Mouse (Mus musculus): ENCODE measurements around the gene Hecw2. TPM values are rescaled to one million over a fixed set of nuclear protein-coding genes. Genes with fewer than 3 reads are reported as not detected.
A peak's percentile ranks its signal among the peaks of the same experiment; 100 is the strongest.

Gene Hecw2
- polyA plus RNA-seq, 1 experiment from 2014 or later, result 2.8 TPM

- Histone ChIP-seq H3K27me3 (ENCODE audit: control insufficient read depth, insufficient read depth, low read length) (no peaks in the 10 kb centered on the region), H3K36me3 (ENCODE audit: control insufficient read depth, insufficient read depth, low read length) (no peaks in the 10 kb centered on the region), H3K27ac (ENCODE audit: low read length) (no peak overlapping the region), H3K4me3 (replicated peaks; ENCODE audit: low read length) (no peak overlapping the region), H3K9ac (ENCODE audit: low read length) (no peak overlapping the region), H3K4me1 (ENCODE audit: control insufficient read depth, insufficient read depth, low read length) (0 out of 2 replicates have a peak, but pooled peaks cover 3% of the 10 kb centered on the region), H3K9me3 (replicated peaks; ENCODE audit: control insufficient read depth, low read length) (no peaks in the 10 kb centered on the region), H3K4me2 (ENCODE audit: low read depth, low read length) (no peak overlapping the region)
- ATAC-seq (ENCODE audit: insufficient read depth, low FRiP score), result no peak
- 84% methylated on average over 6 of the region's 6 CpGs for WGBS
Observed at GRCm38 (mm10) chr1:54009418-54010064, 185.4 kb downstream of the Hecw2 start.

- Histone ChIP-seq H3K4me3 (replicated peaks; ENCODE audit: low read length) (no peak overlapping the region), H3K27ac (ENCODE audit: low read length) (no peak overlapping the region), H3K4me2 (ENCODE audit: low read depth, low read length) (no peak overlapping the region), H3K36me3 (ENCODE audit: control insufficient read depth, insufficient read depth, low read length) (no peaks in the 10 kb centered on the region), H3K9ac (ENCODE audit: low read length) (no peak overlapping the region), H3K27me3 (ENCODE audit: control insufficient read depth, insufficient read depth, low read length) (no peaks in the 10 kb centered on the region), H3K4me1 (ENCODE audit: control insufficient read depth, insufficient read depth, low read length) (0 out of 2 replicates have a peak, but pooled peaks cover 3% of the 10 kb centered on the region), H3K9me3 (replicated peaks; ENCODE audit: control insufficient read depth, low read length) (no peaks in the 10 kb centered on the region)
- 25% methylated on average over 5 of the region's 5 CpGs for WGBS
- no peak for ATAC-seq (ENCODE audit: insufficient read depth, low FRiP score)
Observed at GRCm38 (mm10) chr1:54005860-54006386, 189.0 kb downstream of the Hecw2 start.

GRCm38 (mm10) chr1:54003288-54003687 lies 191.7 kb downstream of the Hecw2 start:
- Histone ChIP-seq H3K9me3 (replicated peaks; ENCODE audit: control insufficient read depth, low read length) (no peaks in the 10 kb centered on the region), H3K27me3 (ENCODE audit: control insufficient read depth, insufficient read depth, low read length) (no peaks in the 10 kb centered on the region), H3K27ac (ENCODE audit: low read length) (no peak overlapping the region), H3K4me3 (replicated peaks; ENCODE audit: low read length) (no peak overlapping the region), H3K4me2 (ENCODE audit: low read depth, low read length) (no peak overlapping the region), H3K4me1 (ENCODE audit: control insufficient read depth, insufficient read depth, low read length) (no peaks in the 10 kb centered on the region), H3K9ac (ENCODE audit: low read length) (no peak overlapping the region), H3K36me3 (ENCODE audit: control insufficient read depth, insufficient read depth, low read length) (no peaks in the 10 kb centered on the region)
- 59% methylated on average over 3 of the region's 3 CpGs for WGBS
- ATAC-seq (ENCODE audit: insufficient read depth, low FRiP score), result no peak

- Histone ChIP-seq H3K9me3 (replicated peaks; ENCODE audit: control insufficient read depth, low read length) (no peaks in the 10 kb centered on the region), H3K27ac (ENCODE audit: low read length) (no peak overlapping the region), H3K4me1 (ENCODE audit: control insufficient read depth, insufficient read depth, low read length) (no peaks in the 10 kb centered on the region), H3K36me3 (ENCODE audit: control insufficient read depth, insufficient read depth, low read length) (no peaks in the 10 kb centered on the region), H3K9ac (ENCODE audit: low read length) (no peak overlapping the region), H3K4me3 (replicated peaks; ENCODE audit: low read length) (no peak overlapping the region), H3K27me3 (ENCODE audit: control insufficient read depth, insufficient read depth, low read length) (no peaks in the 10 kb centered on the region), H3K4me2 (ENCODE audit: low read depth, low read length) (no peak overlapping the region)
- no peak for ATAC-seq (ENCODE audit: insufficient read depth, low FRiP score)
- 84% methylated on average over 2 of the region's 2 CpGs for WGBS
Observed at GRCm38 (mm10) chr1:54002077-54002476, 192.9 kb downstream of the Hecw2 start.

- H3K9me3 ChIP-seq (replicated peaks; ENCODE audit: control insufficient read depth, low read length), result no peaks in the 10 kb centered on the region
- 96% methylated on average over 1 of the region's 1 CpGs for WGBS
- H3K27me3 ChIP-seq (ENCODE audit: control insufficient read depth, insufficient read depth, low read length), result no peaks in the 10 kb centered on the region
- no peak overlapping the region for H3K4me2 ChIP-seq (ENCODE audit: low read depth, low read length)
- ATAC-seq (ENCODE audit: insufficient read depth, low FRiP score), result no peak
- no peak overlapping the region for H3K9ac ChIP-seq (ENCODE audit: low read length)
- no peaks in the 10 kb centered on the region for H3K4me1 ChIP-seq (ENCODE audit: control insufficient read depth, insufficient read depth, low read length)
- H3K4me3 ChIP-seq (replicated peaks; ENCODE audit: low read length), result no peak overlapping the region
- no peak overlapping the region for H3K27ac ChIP-seq (ENCODE audit: low read length)
- H3K36me3 ChIP-seq (ENCODE audit: control insufficient read depth, insufficient read depth, low read length), result no peaks in the 10 kb centered on the region
Observed at GRCm38 (mm10) chr1:53997239-53997638, 197.7 kb downstream of the Hecw2 start.

- Histone ChIP-seq H3K4me1 (ENCODE audit: control insufficient read depth, insufficient read depth, low read length) (no peaks in the 10 kb centered on the region), H3K36me3 (ENCODE audit: control insufficient read depth, insufficient read depth, low read length) (no peaks in the 10 kb centered on the region), H3K9me3 (replicated peaks; ENCODE audit: control insufficient read depth, low read length) (no peaks in the 10 kb centered on the region), H3K27me3 (ENCODE audit: control insufficient read depth, insufficient read depth, low read length) (no peaks in the 10 kb centered on the region), H3K4me3 (replicated peaks; ENCODE audit: low read length) (no peak overlapping the region), H3K27ac (ENCODE audit: low read length) (no peak overlapping the region), H3K9ac (ENCODE audit: low read length) (no peak overlapping the region), H3K4me2 (ENCODE audit: low read depth, low read length) (no peak overlapping the region)
- WGBS, result 57% methylated on average over 8 of the region's 8 CpGs
- no peak for ATAC-seq (ENCODE audit: insufficient read depth, low FRiP score)
Observed at GRCm38 (mm10) chr1:53986185-53986892, 208.6 kb downstream of the Hecw2 start.

GRCm38 (mm10) chr1:53978514-53978831 lies 216.5 kb downstream of the Hecw2 start:
- no peaks in the 10 kb centered on the region for H3K36me3 ChIP-seq (ENCODE audit: control insufficient read depth, insufficient read depth, low read length)
- H3K27me3 ChIP-seq (ENCODE audit: control insufficient read depth, insufficient read depth, low read length), result no peaks in the 10 kb centered on the region
- H3K9me3 ChIP-seq (replicated peaks; ENCODE audit: control insufficient read depth, low read length), result no peaks in the 10 kb centered on the region
- no peak overlapping the region for H3K9ac ChIP-seq (ENCODE audit: low read length)
- ATAC-seq (ENCODE audit: insufficient read depth, low FRiP score), result peak; percentile 61
- H3K4me3 ChIP-seq (replicated peaks; ENCODE audit: low read length), result no peak overlapping the region
- H3K4me2 ChIP-seq (ENCODE audit: low read depth, low read length), result no peak overlapping the region
- WGBS, result 47% methylated on average over 2 of the region's 2 CpGs
- H3K4me1 ChIP-seq (ENCODE audit: control insufficient read depth, insufficient read depth, low read length), result no peaks in the 10 kb centered on the region
- peak overlapping the region; percentile 43; the same call in 1 of the 2 replicates for H3K27ac ChIP-seq (ENCODE audit: low read length)

GRCm38 (mm10) chr1:53977806-53978513 lies 217.0 kb downstream of the Hecw2 start:
- H3K36me3 ChIP-seq (ENCODE audit: control insufficient read depth, insufficient read depth, low read length), result no peaks in the 10 kb centered on the region
- no peak overlapping the region for H3K9ac ChIP-seq (ENCODE audit: low read length)
- H3K9me3 ChIP-seq (replicated peaks; ENCODE audit: control insufficient read depth, low read length), result no peaks in the 10 kb centered on the region
- H3K27me3 ChIP-seq (ENCODE audit: control insufficient read depth, insufficient read depth, low read length), result no peaks in the 10 kb centered on the region
- H3K4me3 ChIP-seq (replicated peaks; ENCODE audit: low read length), result no peak overlapping the region
- no peaks in the 10 kb centered on the region for H3K4me1 ChIP-seq (ENCODE audit: control insufficient read depth, insufficient read depth, low read length)
- ATAC-seq (ENCODE audit: insufficient read depth, low FRiP score), result peak; percentile 42
- H3K4me2 ChIP-seq (ENCODE audit: low read depth, low read length), result no peak overlapping the region
- peak overlapping the region; percentile 43 for H3K27ac ChIP-seq (ENCODE audit: low read length)
- 44% methylated on average over 8 of the region's 8 CpGs for WGBS

- Histone ChIP-seq H3K27ac (ENCODE audit: low read length) (no peak overlapping the region), H3K9ac (ENCODE audit: low read length) (no peak overlapping the region), H3K4me1 (ENCODE audit: control insufficient read depth, insufficient read depth, low read length) (no peaks in the 10 kb centered on the region), H3K4me3 (replicated peaks; ENCODE audit: low read length) (no peak overlapping the region), H3K27me3 (ENCODE audit: control insufficient read depth, insufficient read depth, low read length) (no peaks in the 10 kb centered on the region), H3K36me3 (ENCODE audit: control insufficient read depth, insufficient read depth, low read length) (no peaks in the 10 kb centered on the region), H3K9me3 (replicated peaks; ENCODE audit: control insufficient read depth, low read length) (no peaks in the 10 kb centered on the region), H3K4me2 (ENCODE audit: low read depth, low read length) (no peak overlapping the region)
- 93% methylated on average over 5 of the region's 5 CpGs for WGBS
- no peak for ATAC-seq (ENCODE audit: insufficient read depth, low FRiP score)
Observed at GRCm38 (mm10) chr1:53976721-53977120, 218.2 kb downstream of the Hecw2 start.
